Mouse (Mus musculus) gastrocnemius, postnatal 25 days (tissue): Measurements from ENCODE around the gene Kctd17. TPM values are rescaled to one million over a fixed set of nuclear protein-coding genes. Genes with fewer than 3 reads are reported as not detected.

Source experiments
- DNase-seq: peaks from one replicate; pipeline ENCODE4 v3.0.0; 2022
- long read RNA-seq, 2 experiments: library from polyadenylated mRNA; stranded (forward); transcript quantifications; one replicate each; pipeline ENCODE4 v2.0.0; 2021
- total RNA-seq, 2 experiments: library from RNA; stranded (reverse); gene quantifications; 1 replicate in 1 of 2; 2 replicates in 1 of 2; pipeline ENCODE4 v1.2.3; 2021

Gene Kctd17
- total RNA-seq = 10 to 100 TPM; 15.8 to 22.8 TPM
- long read RNA-seq, experiment 1, partial matches to known transcripts = 3 of 11 reads
- long read RNA-seq, experiment 1, other reads (novel, unspliced or antisense) = 6 of 11 reads
- long read RNA-seq, experiment 2, partial matches to known transcripts = 6 of 8 reads
- long read RNA-seq, experiment 2, other reads (novel, unspliced or antisense) = 1 of 8 reads

DNA sequence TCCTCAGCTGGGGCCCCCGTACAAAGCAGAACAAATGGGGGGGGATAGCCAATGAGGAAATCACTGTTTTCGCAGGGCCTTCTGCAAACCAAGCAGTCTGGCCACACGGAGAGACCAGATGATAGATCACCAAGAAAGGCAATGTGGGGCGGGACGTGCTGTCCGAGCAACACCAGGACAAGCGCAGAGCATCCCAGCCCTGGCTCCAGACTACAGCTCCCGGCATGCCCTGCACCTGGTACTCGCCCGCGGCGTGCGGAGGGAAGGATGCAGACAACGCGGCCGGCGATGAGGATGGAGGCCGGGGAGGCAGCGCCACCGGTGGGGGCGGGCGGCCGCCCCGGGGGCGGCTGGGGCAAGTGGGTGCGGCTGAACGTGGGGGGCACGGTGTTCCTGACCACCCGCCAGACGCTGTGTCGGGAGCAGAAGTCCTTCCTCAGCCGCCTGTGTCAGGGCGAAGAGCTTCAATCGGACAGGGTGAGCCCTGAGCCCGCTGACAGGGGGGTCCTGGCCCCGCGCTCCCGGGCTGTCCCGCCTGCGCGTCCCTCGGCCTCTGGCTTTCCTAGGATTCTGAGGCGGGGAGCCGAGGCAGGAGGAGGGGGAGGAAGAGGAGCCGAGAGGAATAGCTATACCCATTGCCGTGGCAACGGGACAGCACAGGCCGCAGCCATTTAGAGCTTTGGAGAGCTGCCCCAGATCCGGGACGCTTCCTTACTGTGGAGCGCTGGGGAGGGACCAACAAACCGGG is at the start of gene Kctd17:
Gene Kctd17 (plus strand): TSS at position 174 of the 748 bp plus-strand sequence.
- peak; percentile 80 for DNase-seq

DNA sequence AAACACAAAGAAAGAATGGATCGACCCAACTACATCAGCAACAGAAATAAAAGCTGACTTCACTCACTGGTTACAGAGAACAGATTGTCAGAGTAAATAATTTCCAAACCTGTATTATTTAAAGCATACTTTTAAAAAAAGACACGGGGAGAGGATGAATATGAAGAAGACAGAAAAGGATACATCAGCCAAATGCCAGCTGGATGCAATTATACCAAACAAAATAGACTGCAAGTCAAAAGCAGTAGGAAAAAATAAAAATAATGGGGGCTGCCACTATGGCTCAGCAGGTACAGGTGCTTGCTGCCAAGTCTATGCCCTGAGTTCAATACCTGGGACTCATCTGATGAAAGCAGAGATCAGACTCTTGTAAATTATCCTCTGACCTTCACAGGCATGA is 48.2 kb upstream of the Kctd17 start:
- DNase-seq = no peak

DNA sequence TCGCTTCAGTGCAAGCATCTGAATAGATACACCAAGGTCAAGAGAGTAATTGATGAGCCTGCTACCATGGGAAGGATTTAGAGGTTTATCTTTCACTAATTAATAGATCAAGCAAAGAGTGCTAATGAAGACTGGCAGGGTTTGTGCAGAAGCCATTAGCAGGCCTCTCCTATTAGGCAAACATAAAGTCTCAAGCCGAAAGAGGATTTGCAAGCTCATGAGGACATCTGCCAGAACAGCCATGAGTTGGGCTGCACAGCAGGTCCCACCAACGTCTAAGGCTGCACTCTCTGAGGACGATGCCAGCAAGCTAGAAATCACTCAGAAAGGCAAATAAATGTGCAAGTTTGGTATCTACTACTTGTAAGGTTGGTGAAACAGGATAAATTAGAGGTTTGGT is 47.6 kb upstream of the Kctd17 start:
- DNase-seq = no peak

GRCm38 (mm10) chr15:78382115-78382514 is 46.2 kb upstream of the Kctd17 start:
- no peak for DNase-seq

GRCm38 (mm10) chr15:78383450-78384219 is 44.7 kb upstream of the Kctd17 start:
- peak; percentile 24 for DNase-seq

GRCm38 (mm10) chr15:78384220-78385116 is 43.9 kb upstream of the Kctd17 start:
- no peak for DNase-seq

DNA sequence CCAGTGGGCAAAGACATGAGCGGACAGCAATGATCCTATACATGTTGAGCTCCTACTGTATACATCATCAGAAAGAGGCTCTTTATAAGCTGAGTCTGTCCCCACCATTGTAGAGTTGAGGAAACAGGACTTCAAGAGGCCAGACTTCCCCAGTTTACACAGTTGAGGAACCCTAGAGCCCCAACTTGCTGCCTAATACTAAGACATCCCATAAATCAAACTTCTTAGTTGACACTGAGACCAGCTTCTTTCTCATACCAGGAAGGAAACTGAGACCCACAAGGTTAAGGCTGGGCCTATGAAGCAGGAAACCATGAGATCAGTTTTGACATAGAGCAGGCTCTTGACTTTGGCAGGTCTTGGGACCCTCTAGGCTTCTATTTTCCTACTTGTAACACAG is 42.8 kb upstream of the Kctd17 start:
- DNase-seq = no peak

- no peak for DNase-seq
Observed at GRCm38 (mm10) chr15:78390855-78391254, 37.5 kb upstream of the Kctd17 start.

DNA sequence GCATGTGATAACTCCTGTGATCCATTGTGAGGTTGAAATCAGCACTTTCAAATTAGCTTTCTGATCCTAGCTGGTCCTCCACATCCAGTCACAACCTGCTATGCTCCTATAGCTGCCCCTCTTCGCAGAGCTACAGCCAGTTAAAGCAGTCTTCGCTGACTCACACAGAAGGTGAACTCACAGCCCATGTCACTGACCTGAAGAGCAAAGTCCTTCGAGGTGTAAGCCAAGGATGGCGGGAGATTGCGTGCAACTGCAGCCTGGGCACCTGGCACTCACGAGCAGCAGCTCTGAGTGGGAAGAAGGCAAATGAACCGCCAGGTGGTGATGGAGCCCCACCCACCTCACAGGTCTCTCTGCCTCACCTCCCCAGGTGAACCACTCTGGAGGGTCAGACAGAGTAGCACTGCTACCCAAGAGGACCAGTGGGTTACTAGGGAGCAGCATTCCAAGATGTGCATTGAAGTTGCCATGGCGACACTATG is 32.8 kb upstream of the Kctd17 start, which contains the start of gene Tex33:
Gene Tex33 (minus strand): TSS at position 435 of the 485 bp plus-strand sequence.
- DNase-seq = no peak

GRCm38 (mm10) chr15:78401345-78401744 is 27.0 kb upstream of the Kctd17 start:
- DNase-seq = peak; percentile 56

- DNase-seq = peak; percentile 60
Observed at GRCm38 (mm10) chr15:78401921-78402320, 26.4 kb upstream of the Kctd17 start.

GRCm38 (mm10) chr15:78402423-78402822 is 25.9 kb upstream of the Kctd17 start:
- no peak for DNase-seq

- DNase-seq = no peak
Observed at GRCm38 (mm10) chr15:78403301-78403741, 25.0 kb upstream of the Kctd17 start.

GRCm38 (mm10) chr15:78403896-78404295 is 24.5 kb upstream of the Kctd17 start:
- peak; percentile 25 for DNase-seq

DNA sequence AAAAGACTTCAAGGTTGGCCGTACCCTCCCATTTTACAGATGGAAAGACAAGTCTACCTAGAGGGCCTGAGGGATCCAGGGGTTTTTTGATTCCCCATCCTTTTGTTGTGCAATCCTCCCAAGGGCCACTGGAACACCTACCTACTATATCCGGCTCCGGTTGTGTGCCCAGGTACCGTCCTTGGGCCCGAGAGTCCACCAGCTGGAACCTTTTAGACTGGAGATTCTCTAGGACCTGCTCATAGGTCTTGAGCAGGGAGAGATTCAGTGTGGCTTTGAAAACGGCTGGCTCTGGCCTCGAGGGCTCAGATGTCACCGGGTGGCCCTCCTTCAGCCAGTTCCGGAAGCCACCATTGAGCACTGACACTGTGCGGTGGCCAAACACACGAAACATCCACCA is 23.3 kb upstream of the Kctd17 start:
- DNase-seq = no peak

- peak; percentile 86 for DNase-seq
Observed at GRCm38 (mm10) chr15:78405517-78406211, 22.7 kb upstream of the Kctd17 start, which contains the start of gene Tst. Tst (minus strand) TSS chr15:78405907.

DNA sequence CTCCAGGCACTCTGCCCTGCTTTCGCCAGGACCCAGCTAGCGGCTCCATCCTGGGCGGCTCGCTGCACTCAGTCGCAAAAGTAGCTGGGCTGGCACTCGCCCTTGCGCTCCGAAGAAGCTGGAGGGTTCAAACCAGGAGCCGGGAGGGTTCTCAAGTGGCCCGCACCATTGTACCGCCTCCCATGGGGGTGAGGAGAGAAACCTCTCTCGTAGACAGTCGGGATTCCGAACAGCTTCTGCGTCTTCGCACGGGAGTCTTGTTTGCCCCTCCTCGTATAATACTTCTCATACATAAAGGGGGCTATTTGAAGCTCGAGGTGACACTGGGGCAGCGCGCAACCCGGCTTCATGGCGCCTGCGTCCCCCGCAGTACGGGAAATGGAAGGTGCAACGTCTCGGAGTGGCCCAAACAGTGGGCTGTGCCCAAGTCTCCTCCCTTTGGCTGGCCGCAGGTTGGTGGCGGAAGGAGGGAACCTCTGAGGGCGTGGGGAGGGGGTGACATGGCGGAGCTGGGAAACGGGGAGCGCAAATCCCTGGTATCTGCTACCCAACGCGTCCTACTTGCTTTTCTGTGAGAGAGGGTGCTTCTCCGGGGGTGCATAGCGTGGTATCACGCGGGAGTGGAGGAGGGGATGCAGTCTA is 21.9 kb upstream of the Kctd17 start, which contains the start of gene Mpst:
Gene Mpst (plus strand): TSS at position 124 of the 642 bp plus-strand sequence.
- peak; percentile 90 for DNase-seq

GRCm38 (mm10) chr15:78409570-78410052 is 18.8 kb upstream of the Kctd17 start:
- DNase-seq = no peak

- no peak for DNase-seq
Observed at GRCm38 (mm10) chr15:78413083-78413718, 15.2 kb upstream of the Kctd17 start.

GRCm38 (mm10) chr15:78413719-78414117 is 14.6 kb upstream of the Kctd17 start:
- no peak for DNase-seq
